Mouse (Mus musculus) liver, embryonic 12.5 days (tissue): ENCODE data around the gene Srp72. TPM values are rescaled to one million over a fixed set of nuclear protein-coding genes. Genes with fewer than 3 reads are reported as not detected.
A peak's percentile ranks its signal among the peaks of the same experiment; 100 is the strongest.
"Not testable (repeated sequence)": the region's sequence is repeated elsewhere in the genome, so short reads cannot be mapped to it uniquely, and the experiment has no call there.

Source experiments
- ATAC-seq: fragments of 200-750 bp; cut with Nextera tagmentation; 2 replicates; pipeline ENCODE4 v1.8.0; 2017; ENCODE audit warnings: moderate number of reproducible peaks, mild to moderate bottlenecking, moderate library complexity
- H3K27ac ChIP-seq: fragments of 300-500 bp; sonication (generic); 2 replicates; pipeline ENCODE4 v1.5.1; 2016; ENCODE audit warnings: mild to moderate bottlenecking
- H3K27me3 ChIP-seq: fragments of 300-500 bp; sonication (generic); replicated peaks from 2 replicates; pipeline ENCODE4 v1.6.1; 2016; ENCODE audit warnings: mild to moderate bottlenecking, moderate library complexity
- H3K36me3 ChIP-seq: fragments of 300-500 bp; sonication (generic); 2 replicates; pipeline ENCODE4 v1.6.1; 2016; ENCODE audit warnings: mild to moderate bottlenecking, moderate library complexity
- H3K4me1 ChIP-seq: fragments of 300-500 bp; sonication (generic); 2 replicates; pipeline ENCODE4 v1.6.1; 2016
- H3K4me2 ChIP-seq: fragments of 300-500 bp; sonication (generic); 2 replicates; pipeline ENCODE4 v1.6.1; 2016; ENCODE audit warnings: mild to moderate bottlenecking, moderate library complexity
- H3K4me3 ChIP-seq: fragments of 300-500 bp; sonication (generic); 2 replicates; pipeline ENCODE4 v1.5.1; 2016; ENCODE audit warnings: mild to moderate bottlenecking, moderate library complexity
- H3K9ac ChIP-seq: fragments of 300-500 bp; sonication (generic); 2 replicates; pipeline ENCODE4 v1.6.1; 2016; ENCODE audit warnings: mild to moderate bottlenecking, moderate library complexity
- H3K9me3 ChIP-seq: fragments of 300-500 bp; sonication (generic); replicated peaks from 2 replicates; pipeline ENCODE4 v1.6.1; 2016; ENCODE audit warnings: mild to moderate bottlenecking, moderate library complexity
- WGBS: fragments of 180-500 bp; shearing (Covaris S2); methylation state at CpG from one replicate; pipeline ENCODE4 v1.1.7; 2016; ENCODE audit not compliant: insufficient replicate concordance; 5-methylcytosine and 5-hydroxymethylcytosine counted together
- polyA plus RNA-seq: library from polyadenylated mRNA; unstranded; fragments of >200 nt; fragmentation: Nextera tagmentation; extraction: Ambion mirVana; gene quantifications from 2 replicates; pipeline ENCODE4 v1.2.1, GENCODE M21; 2016

Gene Srp72
- polyA plus RNA-seq, 1 experiment from 2014 or later, result 58.9 TPM

DNA sequence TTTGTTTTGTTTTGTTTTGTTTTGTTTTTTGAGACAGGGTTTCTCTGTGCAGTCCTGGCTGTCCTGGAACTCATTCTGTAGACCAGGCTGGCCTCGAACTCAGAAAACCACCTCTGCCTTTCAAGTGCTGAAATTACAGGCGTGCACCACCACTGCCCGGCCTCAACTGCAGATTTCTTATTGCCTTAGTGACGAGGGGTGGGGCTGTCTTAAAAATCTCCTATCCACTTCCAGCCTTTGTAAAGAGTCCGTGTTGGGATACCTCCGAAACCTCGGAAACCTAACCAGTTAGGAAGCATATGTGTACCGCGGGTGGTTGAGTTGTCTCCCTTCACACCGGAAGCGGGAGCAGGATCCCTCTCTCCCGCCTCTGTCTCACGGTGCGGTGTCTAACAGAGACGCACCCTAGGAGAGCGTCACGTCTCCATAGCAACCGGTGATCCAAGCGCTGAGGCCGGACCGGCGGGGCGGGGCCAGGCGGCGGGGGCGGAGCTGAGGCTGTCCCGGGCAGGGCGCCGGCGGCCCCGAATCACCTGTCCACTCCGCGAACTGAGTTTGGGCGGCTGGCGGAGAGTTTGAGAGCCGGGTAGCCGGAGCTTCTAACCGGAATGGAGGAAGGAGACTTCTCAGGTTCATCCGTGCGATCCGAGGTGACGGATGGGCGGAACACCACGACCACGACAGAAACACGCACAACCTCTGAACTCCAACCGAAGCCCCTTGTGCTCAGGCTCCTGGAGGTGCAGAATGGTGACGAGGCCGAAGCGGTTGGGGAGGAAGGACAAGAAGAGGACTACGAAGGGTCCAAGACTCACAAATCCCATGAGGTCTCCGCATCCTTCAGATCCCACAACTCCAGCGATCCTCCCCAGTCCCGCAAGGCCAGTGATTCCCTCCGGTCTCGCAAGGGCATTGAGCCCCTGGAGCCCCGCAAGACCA lies 41.3 kb downstream of the Srp72 start, which contains the start of gene Thegl:
Thegl (plus strand) TSS at position 480 of the 939 bp plus-strand sequence.
- no peaks in the 10 kb centered on the region for H3K27me3 ChIP-seq
- peaks cover 31% of the 10 kb centered on the region for H3K4me1 ChIP-seq
- ATAC-seq, result peak; percentile 98
- H3K9ac ChIP-seq, result peak within 1 kb of the TSS; percentile 44
- H3K27ac ChIP-seq, result no peak within 1 kb of the TSS
- H3K36me3 ChIP-seq, result no peaks in the 10 kb centered on the region
- H3K4me3 ChIP-seq, result peak within 1 kb of the TSS; percentile 59
- peak within 1 kb of the TSS; percentile 84 for H3K4me2 ChIP-seq
- 16% methylated on average over 57 of the region's 57 CpGs for WGBS
- 0 out of 2 replicates have a peak, but pooled peaks cover 2% of the 10 kb centered on the region for H3K9me3 ChIP-seq

DNA sequence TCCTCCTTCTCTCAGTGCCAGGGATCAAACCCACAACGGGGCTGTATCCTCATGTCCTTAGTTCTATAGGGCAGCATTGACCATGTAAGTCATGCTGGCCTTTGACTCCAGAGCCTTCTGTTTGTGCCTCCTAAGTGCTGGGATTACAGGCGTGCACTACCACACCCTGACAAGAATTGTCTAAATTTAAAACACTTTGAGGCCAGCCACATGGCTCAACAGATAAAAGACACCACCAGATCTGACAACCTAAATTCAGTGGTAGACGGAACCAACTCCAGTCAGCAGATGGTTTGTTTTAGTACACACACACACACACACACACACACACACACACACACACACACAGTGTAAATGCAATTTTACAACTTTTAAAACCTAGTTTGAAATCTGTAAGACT lies 53.6 kb downstream of the Srp72 start:
- 0 out of 2 replicates have a peak, but pooled peaks cover 4% of the 10 kb centered on the region for H3K9me3 ChIP-seq
- 0 out of 2 replicates have a peak overlapping the region, but pooled peaks have one; percentile 10 for H3K27ac ChIP-seq
- no peaks in the 10 kb centered on the region for H3K27me3 ChIP-seq
- H3K4me1 ChIP-seq, result peaks cover 11% of the 10 kb centered on the region
- no peak overlapping the region for H3K4me2 ChIP-seq
- H3K9ac ChIP-seq, result no peak overlapping the region
- no peak overlapping the region for H3K4me3 ChIP-seq
- whole genome bisulfite sequencing, result 34% methylated on average over 3 of the region's 3 CpGs
- H3K36me3 ChIP-seq, result no peaks in the 10 kb centered on the region
- ATAC-seq, result peak; percentile 75

DNA sequence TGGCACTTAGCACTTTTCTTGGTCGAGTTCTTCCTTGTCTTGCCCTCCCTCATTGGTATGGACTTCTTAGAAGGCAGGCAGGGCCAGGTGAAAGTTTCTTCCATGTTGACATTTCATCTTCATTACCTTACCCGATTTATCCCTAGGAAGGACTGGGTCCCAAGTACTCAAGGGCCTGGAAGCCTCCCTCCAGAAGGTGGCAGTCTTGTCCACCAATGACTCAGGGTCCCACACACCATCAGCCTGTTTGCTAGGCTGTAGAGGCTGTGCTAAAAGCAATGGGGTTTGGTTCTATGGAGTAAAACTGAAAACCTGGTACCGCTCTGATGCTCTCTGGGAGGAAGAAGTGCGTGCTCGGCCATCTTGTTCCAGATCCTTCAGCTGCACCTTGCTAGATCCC lies 55.3 kb downstream of the Srp72 start:
- no peak overlapping the region for H3K9ac ChIP-seq
- peaks cover 11% of the 10 kb centered on the region for H3K4me1 ChIP-seq
- H3K27me3 ChIP-seq, result no peaks in the 10 kb centered on the region
- H3K9me3 ChIP-seq, result 0 out of 2 replicates have a peak, but pooled peaks cover 4% of the 10 kb centered on the region
- WGBS, result 73% methylated on average over 5 of the region's 5 CpGs
- H3K36me3 ChIP-seq, result no peaks in the 10 kb centered on the region
- H3K27ac ChIP-seq, result no peak overlapping the region
- no peak overlapping the region for H3K4me2 ChIP-seq
- H3K4me3 ChIP-seq, result no peak overlapping the region
- peak; percentile 47; the same call in 1 of the 2 replicates for ATAC-seq

DNA sequence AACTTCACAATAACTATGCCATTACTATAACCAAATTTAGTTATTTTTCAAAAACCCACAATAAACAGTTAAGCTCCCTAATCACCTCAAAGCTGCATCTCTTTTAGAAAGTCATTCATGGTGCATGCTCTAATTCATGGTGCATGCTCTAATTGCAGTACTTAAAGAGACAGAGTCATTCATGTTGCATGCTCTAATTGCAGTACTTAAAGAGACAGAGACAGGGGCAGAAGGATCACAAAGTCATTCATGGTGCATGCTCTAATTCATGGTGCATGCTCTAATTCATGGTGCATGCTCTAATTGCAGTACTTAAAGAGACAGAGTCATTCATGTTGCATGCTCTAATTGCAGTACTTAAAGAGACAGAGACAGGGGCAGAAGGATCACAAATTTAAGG lies 60.6 kb downstream of the Srp72 start:
- not testable (repeated sequence) for H3K27me3 ChIP-seq, ATAC-seq, H3K9me3 ChIP-seq, H3K4me2 ChIP-seq, H3K4me3 ChIP-seq, H3K9ac ChIP-seq, H3K36me3 ChIP-seq, H3K27ac ChIP-seq
- H3K4me1 ChIP-seq, result peaks cover 14% of the 10 kb centered on the region

DNA sequence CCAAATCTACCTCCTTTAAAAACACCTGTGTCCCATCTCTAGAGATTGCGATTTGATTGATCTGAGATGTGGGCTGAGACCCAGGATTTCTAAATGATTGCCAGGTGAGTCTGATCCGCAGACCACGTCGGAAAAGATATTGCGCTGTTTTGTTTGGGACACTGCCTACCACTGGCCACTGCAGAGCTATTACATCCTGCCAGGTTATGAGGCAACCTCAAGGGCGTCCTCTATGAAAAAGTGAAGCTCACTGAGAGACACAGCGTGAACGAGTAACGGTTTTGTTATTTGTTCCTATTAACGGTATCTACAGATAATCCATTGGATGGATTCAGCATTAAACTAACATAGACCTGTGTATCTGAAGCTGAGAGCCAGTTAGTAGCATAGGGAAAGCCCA lies 64.0 kb downstream of the Srp72 start:
- ATAC-seq, result no peak
- H3K27me3 ChIP-seq, result peaks cover 3% of the 10 kb centered on the region; the same call in 1 of the 2 replicates
- peaks cover 15% of the 10 kb centered on the region for H3K4me1 ChIP-seq
- WGBS, result 83% methylated on average over 10 of the region's 10 CpGs
- H3K27ac ChIP-seq, result no peak overlapping the region
- no peaks in the 10 kb centered on the region for H3K9me3 ChIP-seq
- no peak overlapping the region for H3K4me2 ChIP-seq
- no peak overlapping the region for H3K4me3 ChIP-seq
- no peak overlapping the region for H3K9ac ChIP-seq
- H3K36me3 ChIP-seq, result no peaks in the 10 kb centered on the region

DNA sequence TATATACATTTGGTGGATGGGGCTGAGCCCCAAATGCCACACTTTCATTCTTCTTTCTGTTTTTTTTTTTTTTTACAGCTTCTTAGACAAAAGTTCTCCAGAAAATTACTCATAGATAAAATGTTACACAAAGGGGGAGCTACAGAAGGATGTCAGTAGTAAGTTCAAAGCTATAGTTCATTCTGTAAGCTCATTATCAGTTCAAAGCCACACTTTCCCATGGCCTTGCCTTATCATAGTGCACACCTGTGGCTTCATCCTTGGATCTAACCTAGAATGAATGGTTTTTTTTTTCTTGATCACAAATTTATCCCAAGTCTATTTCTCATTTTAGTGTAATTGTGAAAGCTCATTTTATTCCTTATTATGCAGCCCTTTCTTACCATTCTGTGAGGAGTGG lies 64.9 kb downstream of the Srp72 start:
- H3K4me1 ChIP-seq, result peaks cover 15% of the 10 kb centered on the region
- H3K4me3 ChIP-seq, result no peak overlapping the region
- ATAC-seq, result no peak
- no peak overlapping the region for H3K27ac ChIP-seq
- no peaks in the 10 kb centered on the region for H3K9me3 ChIP-seq
- no peak overlapping the region for H3K9ac ChIP-seq
- H3K27me3 ChIP-seq, result peaks cover 3% of the 10 kb centered on the region; the same call in 1 of the 2 replicates
- H3K4me2 ChIP-seq, result no peak overlapping the region
- no peaks in the 10 kb centered on the region for H3K36me3 ChIP-seq

DNA sequence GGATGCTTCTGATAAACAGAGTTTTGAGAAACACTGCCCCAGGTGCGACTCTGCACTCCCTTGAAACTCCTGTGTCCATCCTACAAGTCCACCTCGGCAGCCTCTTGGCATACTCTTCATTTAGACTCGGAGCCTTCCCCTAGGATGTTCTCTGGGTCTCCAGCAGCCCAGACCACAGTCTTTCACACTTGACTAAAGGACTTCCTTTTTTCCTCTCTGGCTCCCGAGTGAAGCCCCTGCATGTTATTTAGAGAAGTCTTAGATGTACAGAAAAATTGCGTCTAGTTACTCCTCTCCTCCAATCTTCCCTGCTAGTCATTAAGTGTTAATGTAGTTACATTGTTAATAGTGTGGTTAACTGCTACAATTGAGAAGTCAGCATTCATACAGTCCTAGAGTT lies 69.9 kb downstream of the Srp72 start:
- peaks cover 6% of the 10 kb centered on the region; the same call in 1 of the 2 replicates for H3K4me1 ChIP-seq
- ATAC-seq, result no peak
- no peak overlapping the region for H3K27ac ChIP-seq
- no peaks in the 10 kb centered on the region for H3K36me3 ChIP-seq
- H3K9me3 ChIP-seq, result no peaks in the 10 kb centered on the region
- H3K9ac ChIP-seq, result no peak overlapping the region
- H3K4me3 ChIP-seq, result no peak overlapping the region
- H3K27me3 ChIP-seq, result peaks cover 10% of the 10 kb centered on the region; the same call in 1 of the 2 replicates
- no peak overlapping the region for H3K4me2 ChIP-seq
- 23% methylated on average over 5 of the region's 5 CpGs for WGBS

Other genes starting within 250 kb of the Srp72 start
- gene Aasdh, start 69.2 kb upstream of the Srp72 start, polyA plus RNA-seq, result 12.5 and 13.0 TPM in 2 replicates
- gene Paics, start 23.4 kb upstream of the Srp72 start, polyA plus RNA-seq, result 246 and 250 TPM in 2 replicates
- 49.0 and 49.2 TPM in 2 replicates for gene Ppat, start 23.1 kb upstream of the Srp72 start, polyA plus RNA-seq
- gene Arl9, start 29.4 kb downstream of the Srp72 start, polyA plus RNA-seq, result not detected in 2 replicates
- 0.41 and 0.48 TPM in 2 replicates for gene Thegl, start 41.3 kb downstream of the Srp72 start, polyA plus RNA-seq
- gene Hopx, start 140.4 kb downstream of the Srp72 start, polyA plus RNA-seq, result 0.19 TPM in 1 of 2 replicates, not detected in the other
- 0.23 TPM in 1 of 2 replicates, not detected in the other for gene Spink2, start 236.8 kb downstream of the Srp72 start, polyA plus RNA-seq